Mouse (Mus musculus): ENCODE data around the gene Akna.

GRCm38 (mm10) chr4:63371890-63372289 lies 31.3 kb downstream of the Akna start:
- TF ChIP-seq CTCF (IDR thresholded peaks at IDR 0.05; ENCODE audit: borderline replicate concordance, insufficient read depth, low read depth, low read length) (no peak; the same call in 1 of the 2 replicates), POLR2A (IDR thresholded peaks at IDR 0.05; ENCODE audit: borderline replicate concordance, insufficient read depth, low read length) (no peak)
